Mouse (Mus musculus) forebrain, embryonic 14.5 days (tissue): Measurements from ENCODE around the gene Iqcf6. TPM values are rescaled to one million over a fixed set of nuclear protein-coding genes. Genes with fewer than 3 reads are reported as not detected.
A peak's percentile ranks its signal among the peaks of the same experiment; 100 is the strongest.
"Not testable (repeated sequence)": the region's sequence is repeated elsewhere in the genome, so short reads cannot be mapped to it uniquely, and the experiment has no call there.

Experiments used
- ATAC-seq: fragments of 200-750 bp; cut with Nextera tagmentation; 2 replicates; pipeline ENCODE4 v1.8.0; 2017; ENCODE audit warnings: mild to moderate bottlenecking, moderate library complexity
- DNase-seq: peaks from one replicate; pipeline ENCODE4 v3.0.0-alpha.2; 2015; ENCODE audit warnings: low spot score
- H3K27ac ChIP-seq: fragments of 300-500 bp; sonication (generic); 2 replicates; pipeline ENCODE4 v1.5.1; 2014; ENCODE audit warnings: low read depth, mild to moderate bottlenecking, control low read depth, low read length, moderate library complexity
- H3K27me3 ChIP-seq: fragments of 300-500 bp; sonication (generic); replicated peaks from 2 replicates; pipeline ENCODE4 v1.6.1; 2014; ENCODE audit warnings: low read length, control low read depth, mixed read lengths; ENCODE audit not compliant: control insufficient read depth, insufficient read depth
- H3K36me3 ChIP-seq: fragments of 300-500 bp; sonication (generic); 2 replicates; pipeline ENCODE4 v1.6.1; 2014; ENCODE audit warnings: low read length, control low read depth; ENCODE audit not compliant: control insufficient read depth, insufficient read depth
- H3K4me1 ChIP-seq: fragments of 300-500 bp; sonication (generic); 2 replicates; pipeline ENCODE4 v1.6.1; 2014; ENCODE audit warnings: antibody characterized with exemption, low read length, control low read depth; ENCODE audit not compliant: control insufficient read depth, insufficient read depth
- H3K4me2 ChIP-seq: fragments of 300-500 bp; sonication (generic); 2 replicates; pipeline ENCODE4 v1.6.1; 2014; ENCODE audit warnings: mild to moderate bottlenecking, control low read depth, low read length
- H3K4me3 ChIP-seq: fragments of 300-500 bp; sonication (generic); 2 replicates; pipeline ENCODE4 v1.5.1; 2014; ENCODE audit warnings: low read depth, low read length, control low read depth
- H3K9ac ChIP-seq: fragments of 300-500 bp; sonication (generic); 2 replicates; pipeline ENCODE4 v1.6.1; 2014; ENCODE audit warnings: mild to moderate bottlenecking, low read length, control low read depth, moderate library complexity
- H3K9me3 ChIP-seq: fragments of 300-500 bp; sonication (generic); replicated peaks from 2 replicates; pipeline ENCODE4 v1.6.1; 2016; ENCODE audit warnings: low read length, control low read depth, mixed read lengths; ENCODE audit not compliant: control insufficient read depth
- WGBS: fragments of 180-500 bp; shearing (Covaris S2); extraction: QIAGEN DNeasy Blood & Tissue Kit; methylation state at CpG from one replicate; pipeline ENCODE4 v1.1.7; 2014; 5-methylcytosine and 5-hydroxymethylcytosine counted together
- polyA plus RNA-seq: library from polyadenylated mRNA; unstranded; fragments of >200 nt; fragmentation: Nextera tagmentation; extraction: Ambion mirVana; gene quantifications from 2 replicates; pipeline ENCODE4 v1.2.1, GENCODE M21; 2014

Gene Iqcf6
- polyA plus RNA-seq, 1 experiment from 2014 or later: not detected

- Histone ChIP-seq H3K27ac (no peak overlapping the region), H3K4me3 (no peak overlapping the region), H3K4me2 (no peak overlapping the region), H3K9ac (no peak overlapping the region), H3K9me3 (no peaks in the 10 kb centered on the region), H3K4me1 (no peaks in the 10 kb centered on the region), H3K36me3 (no peaks in the 10 kb centered on the region), H3K27me3 (no peaks in the 10 kb centered on the region)
- 83% methylated on average over 2 of the region's 2 CpGs for WGBS
- DNase-seq (no peak), ATAC-seq (no peak)
Measured at GRCm38 (mm10) chr9:106613951-106614350, 12.4 kb upstream of the Iqcf6 start.

GRCm38 (mm10) chr9:106614616-106615015, 11.8 kb upstream of the Iqcf6 start:
- Histone ChIP-seq H3K27me3 (no peaks in the 10 kb centered on the region), H3K4me3 (no peak overlapping the region), H3K9ac (no peak overlapping the region), H3K4me1 (no peaks in the 10 kb centered on the region), H3K4me2 (no peak overlapping the region), H3K27ac (no peak overlapping the region), H3K9me3 (no peaks in the 10 kb centered on the region; the same call in 1 of the 2 replicates), H3K36me3 (no peaks in the 10 kb centered on the region)
- DNase-seq: no peak
- ATAC-seq: no peak
- WGBS: 44% methylated on average over 3 of the region's 3 CpGs

GRCm38 (mm10) chr9:106616306-106616705, 10.1 kb upstream of the Iqcf6 start:
- no peak for ATAC-seq
- H3K27ac ChIP-seq: no peak overlapping the region
- H3K9me3 ChIP-seq: no peaks in the 10 kb centered on the region; the same call in 1 of the 2 replicates
- no peak overlapping the region for H3K9ac ChIP-seq
- DNase-seq: no peak
- 84% methylated on average over 9 of the region's 9 CpGs for WGBS
- no peaks in the 10 kb centered on the region for H3K4me1 ChIP-seq
- no peaks in the 10 kb centered on the region for H3K36me3 ChIP-seq
- no peaks in the 10 kb centered on the region for H3K27me3 ChIP-seq
- H3K4me3 ChIP-seq: no peak overlapping the region
- no peak overlapping the region for H3K4me2 ChIP-seq

GRCm38 (mm10) chr9:106617496-106617895, 8.9 kb upstream of the Iqcf6 start:
- 79% methylated on average over 3 of the region's 3 CpGs for WGBS
- no peak for ATAC-seq

GRCm38 (mm10) chr9:106627796-106628195, 1.4 kb downstream of the Iqcf6 start:
- not testable (repeated sequence) for DNase-seq, H3K36me3 ChIP-seq, ATAC-seq, H3K4me3 ChIP-seq, H3K9me3 ChIP-seq, H3K4me1 ChIP-seq, H3K27me3 ChIP-seq, H3K4me2 ChIP-seq, H3K27ac ChIP-seq, H3K9ac ChIP-seq
- 23% methylated on average over 8 of the region's 8 CpGs for WGBS

More at GRCm38 (mm10) chr9:106617496-106617895, 8.9 kb upstream of the Iqcf6 start:
- Histone ChIP-seq H3K9me3 (no peaks in the 10 kb centered on the region; the same call in 1 of the 2 replicates), H3K36me3 (no peaks in the 10 kb centered on the region), H3K4me2 (no peak overlapping the region), H3K4me3 (no peak overlapping the region), H3K4me1 (no peaks in the 10 kb centered on the region), H3K27ac (no peak overlapping the region), H3K27me3 (no peaks in the 10 kb centered on the region), H3K9ac (no peak overlapping the region)
- DNase-seq: no peak

- no peaks in the 10 kb centered on the region for H3K36me3 ChIP-seq
- no peak overlapping the region for H3K4me3 ChIP-seq
- DNase-seq: no peak
- no peak for ATAC-seq
- H3K9ac ChIP-seq: no peak overlapping the region
- H3K9me3 ChIP-seq: no peaks in the 10 kb centered on the region
- H3K27ac ChIP-seq: no peak overlapping the region
- no peak overlapping the region for H3K4me2 ChIP-seq
- 62% methylated on average over 5 of the region's 5 CpGs for WGBS
- H3K27me3 ChIP-seq: no peaks in the 10 kb centered on the region
- no peaks in the 10 kb centered on the region for H3K4me1 ChIP-seq
Measured at GRCm38 (mm10) chr9:106632185-106632584, 5.8 kb downstream of the Iqcf6 start.

GRCm38 (mm10) chr9:106638154-106638553, 11.8 kb downstream of the Iqcf6 start:
- no peak overlapping the region for H3K4me3 ChIP-seq
- DNase-seq (no peak), ATAC-seq (no peak)
- WGBS: 93% methylated on average over 8 of the region's 8 CpGs
- H3K4me2 ChIP-seq: no peak overlapping the region
- no peaks in the 10 kb centered on the region for H3K36me3 ChIP-seq
- H3K27me3 ChIP-seq: no peaks in the 10 kb centered on the region
- H3K9ac ChIP-seq: no peak overlapping the region
- H3K27ac ChIP-seq: no peak overlapping the region
- no peaks in the 10 kb centered on the region for H3K4me1 ChIP-seq
- no peaks in the 10 kb centered on the region for H3K9me3 ChIP-seq

- Histone ChIP-seq H3K27me3 (no peaks in the 10 kb centered on the region), H3K27ac (no peak overlapping the region), H3K9me3 (no peaks in the 10 kb centered on the region), H3K9ac (no peak overlapping the region), H3K4me1 (no peaks in the 10 kb centered on the region), H3K4me2 (no peak overlapping the region), H3K4me3 (no peak overlapping the region), H3K36me3 (no peaks in the 10 kb centered on the region)
- no peak for ATAC-seq
- no peak for DNase-seq
- WGBS: 48% methylated on average over 5 of the region's 5 CpGs
Measured at GRCm38 (mm10) chr9:106641346-106641745, 15.0 kb downstream of the Iqcf6 start.

GRCm38 (mm10) chr9:106643128-106643527, 16.7 kb downstream of the Iqcf6 start:
- Histone ChIP-seq H3K36me3 (no peaks in the 10 kb centered on the region), H3K4me3 (no peak overlapping the region), H3K9ac (no peak overlapping the region), H3K27ac (no peak overlapping the region), H3K4me1 (no peaks in the 10 kb centered on the region), H3K4me2 (no peak overlapping the region), H3K9me3 (no peaks in the 10 kb centered on the region), H3K27me3 (no peaks in the 10 kb centered on the region)
- 27% methylated on average over 7 of the region's 7 CpGs for WGBS
- DNase-seq (peak; percentile 79), ATAC-seq (peak; percentile 58)
